Mouse (Mus musculus) neural tube, embryonic 13.5 days (tissue): ENCODE data around the gene Maip1. TPM values are rescaled to one million over a fixed set of nuclear protein-coding genes. Genes with fewer than 3 reads are reported as not detected.

Experiments used
- ATAC-seq: fragments of 200-750 bp; cut with Nextera tagmentation; 2 replicates; pipeline ENCODE4 v1.8.0; 2017; ENCODE audit warnings: low read depth, mild to moderate bottlenecking, moderate TSS enrichment, moderate library complexity
- H3K27ac ChIP-seq: fragments of 300-500 bp; sonication (generic); replicated peaks from 2 replicates; pipeline ENCODE4 v1.5.1; 2015; ENCODE audit warnings: moderate library complexity, mild to moderate bottlenecking, inconsistent platforms
- H3K27me3 ChIP-seq: fragments of 300-500 bp; sonication (generic); 2 replicates; pipeline ENCODE4 v1.6.1; 2015; ENCODE audit warnings: mild to moderate bottlenecking, inconsistent platforms
- H3K36me3 ChIP-seq: fragments of 300-500 bp; sonication (generic); 2 replicates; pipeline ENCODE4 v1.6.1; 2015; ENCODE audit warnings: mild to moderate bottlenecking, inconsistent platforms
- H3K4me1 ChIP-seq: fragments of 300-500 bp; sonication (generic); replicated peaks from 2 replicates; pipeline ENCODE4 v1.6.1; 2015; ENCODE audit warnings: inconsistent platforms
- H3K4me2 ChIP-seq: fragments of 300-500 bp; sonication (generic); 2 replicates; pipeline ENCODE4 v1.6.1; 2015; ENCODE audit warnings: inconsistent platforms, mild to moderate bottlenecking, moderate library complexity
- H3K4me3 ChIP-seq: fragments of 300-500 bp; sonication (generic); 2 replicates; pipeline ENCODE4 v1.5.1; 2015; ENCODE audit warnings: mild to moderate bottlenecking, inconsistent platforms
- H3K9ac ChIP-seq: fragments of 300-500 bp; sonication (generic); 2 replicates; pipeline ENCODE4 v1.6.1; 2015; ENCODE audit warnings: moderate library complexity, mild to moderate bottlenecking, inconsistent platforms
- H3K9me3 ChIP-seq: fragments of 300-500 bp; sonication (generic); 2 replicates; pipeline ENCODE4 v1.6.1; 2016; ENCODE audit warnings: inconsistent platforms
- WGBS: fragments of 180-500 bp; shearing (Covaris S2); methylation state at CpG from one replicate; pipeline ENCODE4 v1.1.7; 2015; 5-methylcytosine and 5-hydroxymethylcytosine counted together
- polyA plus RNA-seq: library from polyadenylated mRNA; unstranded; fragments of >200 nt; fragmentation: Nextera tagmentation; extraction: Ambion mirVana; gene quantifications from 2 replicates; pipeline ENCODE4 v1.2.1, GENCODE M21; 2015

Gene Maip1
- polyA plus RNA-seq, 1 experiment from 2014 or later = 19.6 TPM

DNA sequence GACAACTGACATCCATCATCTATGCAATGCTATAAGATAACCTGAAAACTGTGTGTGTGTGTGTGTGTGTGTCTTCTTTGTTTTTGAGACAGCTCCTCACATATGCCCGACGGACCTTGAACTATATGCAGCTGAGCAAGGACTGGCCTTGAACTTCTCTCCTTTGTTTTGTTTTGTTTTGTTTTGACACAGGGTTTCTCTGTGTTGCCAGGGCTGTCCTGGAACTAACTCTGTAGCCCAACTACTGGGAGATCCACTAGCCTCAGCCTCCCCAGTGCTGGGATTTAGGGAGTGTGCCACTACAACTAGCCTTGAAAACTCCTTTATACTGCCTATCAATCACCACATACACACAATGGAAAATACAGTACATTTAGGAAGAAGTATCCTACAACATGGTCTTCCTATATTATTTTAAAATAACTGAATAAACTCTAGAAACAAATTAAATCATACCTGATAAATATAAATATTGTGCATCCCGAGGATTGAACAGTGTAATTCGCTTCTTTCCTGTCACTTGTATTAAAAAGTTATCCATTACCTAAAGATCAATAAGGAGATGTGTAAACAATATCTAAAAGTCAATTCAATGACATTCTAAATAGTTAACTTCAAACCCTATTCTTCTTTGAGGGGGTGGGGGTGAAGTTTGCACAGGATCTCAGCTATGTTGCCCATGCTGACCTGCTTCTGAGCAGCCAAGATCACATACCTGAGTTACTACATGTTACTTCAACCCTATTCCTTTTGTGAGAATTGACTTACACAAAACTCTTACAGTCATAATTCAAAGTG is 14.9 kb upstream of the Maip1 start:
- Histone ChIP-seq H3K9ac (no peak overlapping the region), H3K4me2 (no peak overlapping the region), H3K9me3 (no peaks in the 10 kb centered on the region), H3K4me3 (no peak overlapping the region), H3K36me3 (peaks cover 28% of the 10 kb centered on the region), H3K4me1 (peaks cover 4% of the 10 kb centered on the region; the same call in 1 of the 2 replicates), H3K27me3 (no peaks in the 10 kb centered on the region), H3K27ac (no peak overlapping the region)
- no peak for ATAC-seq
- 90% methylated on average over 4 of the region's 4 CpGs for WGBS

- H3K4me2 ChIP-seq = no peak overlapping the region
- WGBS = 84% methylated on average over 4 of the region's 4 CpGs
- no peak overlapping the region for H3K4me3 ChIP-seq
- H3K36me3 ChIP-seq = peaks cover 36% of the 10 kb centered on the region
- H3K27me3 ChIP-seq = no peaks in the 10 kb centered on the region
- H3K9ac ChIP-seq = no peak overlapping the region
- H3K4me1 ChIP-seq = peaks cover 4% of the 10 kb centered on the region; the same call in 1 of the 2 replicates
- no peaks in the 10 kb centered on the region for H3K9me3 ChIP-seq
- no peak for ATAC-seq
- no peak overlapping the region for H3K27ac ChIP-seq
Measured at GRCm38 (mm10) chr1:57392417-57392816, 13.7 kb upstream of the Maip1 start.

- no peaks in the 10 kb centered on the region for H3K27me3 ChIP-seq
- 69% methylated on average over 3 of the region's 3 CpGs for WGBS
- H3K4me2 ChIP-seq = no peak overlapping the region
- no peak for ATAC-seq
- H3K36me3 ChIP-seq = peaks cover 36% of the 10 kb centered on the region
- no peak overlapping the region for H3K4me3 ChIP-seq
- no peaks in the 10 kb centered on the region for H3K4me1 ChIP-seq
- H3K9ac ChIP-seq = no peak overlapping the region
- no peak overlapping the region for H3K27ac ChIP-seq
- H3K9me3 ChIP-seq = no peaks in the 10 kb centered on the region
Measured at GRCm38 (mm10) chr1:57394051-57394450, 12.1 kb upstream of the Maip1 start.

DNA sequence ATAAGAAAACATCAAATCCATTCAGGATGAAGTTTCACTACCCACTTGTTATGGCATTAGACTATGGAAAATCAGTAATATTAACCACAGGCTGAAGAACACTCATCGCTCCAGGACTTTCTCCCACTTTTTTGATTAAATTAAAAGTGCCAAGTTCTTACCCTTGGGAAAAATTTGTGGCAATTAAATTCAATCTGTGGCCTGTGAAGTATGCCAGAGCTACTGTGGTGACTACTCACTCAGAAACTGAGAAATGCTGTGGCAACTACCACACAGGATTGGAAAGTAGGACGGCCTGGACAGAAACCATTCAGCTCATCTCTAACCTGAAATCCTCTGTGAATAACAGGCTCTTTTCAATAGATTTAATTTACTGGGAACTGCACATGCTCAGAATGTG is 5.8 kb upstream of the Maip1 start:
- no peaks in the 10 kb centered on the region for H3K9me3 ChIP-seq
- H3K4me1 ChIP-seq = peaks cover 3% of the 10 kb centered on the region
- no peak overlapping the region for H3K4me3 ChIP-seq
- H3K4me2 ChIP-seq = no peak overlapping the region
- peaks cover 36% of the 10 kb centered on the region for H3K36me3 ChIP-seq
- ATAC-seq = no peak
- H3K9ac ChIP-seq = no peak overlapping the region
- no peak overlapping the region for H3K27ac ChIP-seq
- WGBS = 88% methylated on average over 2 of the region's 2 CpGs
- H3K27me3 ChIP-seq = no peaks in the 10 kb centered on the region

- Histone ChIP-seq H3K27ac (no peak overlapping the region), H3K4me3 (no peak overlapping the region), H3K9ac (no peak overlapping the region), H3K9me3 (no peaks in the 10 kb centered on the region), H3K36me3 (peaks cover 34% of the 10 kb centered on the region), H3K4me2 (no peak overlapping the region), H3K4me1 (peaks cover 9% of the 10 kb centered on the region), H3K27me3 (no peaks in the 10 kb centered on the region)
- no peak for ATAC-seq
- 93% methylated on average over 2 of the region's 2 CpGs for WGBS
Measured at GRCm38 (mm10) chr1:57400877-57401276, 5.3 kb upstream of the Maip1 start.

DNA sequence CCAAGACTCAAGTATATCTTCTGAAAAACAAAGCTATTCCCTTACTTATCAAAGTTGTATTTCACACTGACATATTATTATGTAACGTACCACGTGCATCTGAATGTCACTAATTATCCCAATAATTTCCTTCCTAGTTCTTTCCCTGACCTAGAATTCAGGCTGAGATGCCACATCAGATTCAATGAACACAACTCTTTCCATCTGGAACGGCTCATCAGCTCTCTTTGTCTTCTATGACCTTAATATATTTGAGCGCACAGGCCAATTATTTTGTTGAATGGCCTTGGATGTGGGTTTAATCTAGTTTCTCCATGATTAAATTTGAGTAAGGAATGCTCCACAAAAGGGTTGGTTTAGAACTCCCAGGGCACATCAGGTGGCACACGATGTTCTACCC is 4.0 kb upstream of the Maip1 start:
- ATAC-seq = no peak
- Histone ChIP-seq H3K9me3 (no peaks in the 10 kb centered on the region), H3K9ac (no peak overlapping the region), H3K4me2 (no peak overlapping the region), H3K27me3 (no peaks in the 10 kb centered on the region), H3K36me3 (peaks cover 26% of the 10 kb centered on the region), H3K4me1 (peaks cover 11% of the 10 kb centered on the region), H3K4me3 (no peak overlapping the region), H3K27ac (no peak overlapping the region)
- WGBS = 92% methylated on average over 5 of the region's 5 CpGs

- Histone ChIP-seq H3K4me2 (peak overlapping the region; percentile 75), H3K9me3 (no peaks in the 10 kb centered on the region), H3K36me3 (peaks cover 25% of the 10 kb centered on the region), H3K4me3 (no peak overlapping the region), H3K27me3 (no peaks in the 10 kb centered on the region), H3K27ac (no peak overlapping the region), H3K9ac (no peak overlapping the region), H3K4me1 (peaks cover 36% of the 10 kb centered on the region)
- WGBS = 92% methylated on average over 2 of the region's 2 CpGs
- ATAC-seq = no peak
Measured at GRCm38 (mm10) chr1:57408994-57409393, 2.9 kb downstream of the Maip1 start.

GRCm38 (mm10) chr1:57413397-57413796 is 7.3 kb downstream of the Maip1 start:
- ATAC-seq = no peak
- no peaks in the 10 kb centered on the region for H3K27me3 ChIP-seq

GRCm38 (mm10) chr1:57423696-57424095 is 17.6 kb downstream of the Maip1 start:
- no peak for ATAC-seq

More at GRCm38 (mm10) chr1:57413397-57413796, 7.3 kb downstream of the Maip1 start:
- Histone ChIP-seq H3K36me3 (peaks cover 49% of the 10 kb centered on the region), H3K9me3 (no peaks in the 10 kb centered on the region), H3K4me3 (no peak overlapping the region), H3K9ac (no peak overlapping the region), H3K27ac (no peak overlapping the region), H3K4me2 (no peak overlapping the region), H3K4me1 (peaks cover 12% of the 10 kb centered on the region)
- WGBS = 99% methylated on average over 2 of the region's 2 CpGs

GRCm38 (mm10) chr1:57428368-57429308 is 22.5 kb downstream of the Maip1 start:
- H3K4me2 ChIP-seq = peak overlapping the region; percentile 45
- peak; percentile 91 for ATAC-seq
- H3K27ac ChIP-seq = peak overlapping the region; percentile 39
- no peaks in the 10 kb centered on the region for H3K36me3 ChIP-seq
- peaks cover 23% of the 10 kb centered on the region for H3K4me1 ChIP-seq
- no peaks in the 10 kb centered on the region for H3K9me3 ChIP-seq
- H3K4me3 ChIP-seq = peak overlapping the region; percentile 14; the same call in 1 of the 2 replicates
- H3K27me3 ChIP-seq = no peaks in the 10 kb centered on the region
- peak overlapping the region; percentile 56 for H3K9ac ChIP-seq
- whole genome bisulfite sequencing = 49% methylated on average over 16 of the region's 16 CpGs

More at GRCm38 (mm10) chr1:57423696-57424095, 17.6 kb downstream of the Maip1 start:
- Histone ChIP-seq H3K4me3 (no peak overlapping the region), H3K4me2 (no peak overlapping the region), H3K9ac (no peak overlapping the region), H3K36me3 (no peaks in the 10 kb centered on the region), H3K27ac (no peak overlapping the region), H3K27me3 (no peaks in the 10 kb centered on the region), H3K4me1 (peaks cover 6% of the 10 kb centered on the region), H3K9me3 (no peaks in the 10 kb centered on the region)
- 13% methylated on average over 1 of the region's 1 CpGs for WGBS

DNA sequence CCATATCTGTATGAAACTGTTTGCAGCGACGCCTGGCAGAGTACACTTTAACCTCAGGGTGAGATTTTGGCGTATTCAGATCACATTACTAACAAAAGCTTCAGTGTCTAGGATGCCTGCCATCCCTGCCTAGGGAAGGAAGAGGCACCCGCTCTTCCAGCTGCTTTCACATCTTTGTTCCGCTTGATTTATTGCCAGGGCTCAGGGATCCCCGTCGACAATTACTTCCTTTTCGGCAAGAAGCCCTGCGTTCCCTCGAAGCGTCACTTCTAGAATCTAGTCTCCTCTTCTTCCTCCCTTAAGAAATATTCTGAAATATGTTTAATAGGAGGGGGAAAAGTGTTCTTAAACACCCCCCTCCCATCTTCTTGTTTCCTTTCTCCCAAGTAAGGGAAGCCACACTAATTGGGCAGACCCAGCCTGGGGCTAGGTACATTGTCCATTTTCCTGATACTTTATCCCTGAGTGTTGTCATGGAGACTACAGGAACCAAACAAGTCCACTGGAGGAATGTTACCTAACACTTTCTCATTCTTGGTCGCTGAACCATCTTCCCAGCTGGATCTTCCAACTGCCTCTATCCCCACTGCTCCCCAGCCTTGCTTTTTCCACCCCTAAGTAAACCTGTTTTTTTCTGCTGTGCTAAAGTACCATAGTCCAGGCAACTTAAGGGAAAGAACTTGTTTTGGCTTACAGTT is 23.8 kb downstream of the Maip1 start:
- Histone ChIP-seq H3K9me3 (no peaks in the 10 kb centered on the region), H3K4me2 (peak overlapping the region; percentile 45), H3K4me1 (peaks cover 23% of the 10 kb centered on the region), H3K4me3 (peak overlapping the region; percentile 5), H3K36me3 (no peaks in the 10 kb centered on the region), H3K27me3 (no peaks in the 10 kb centered on the region), H3K9ac (peak overlapping the region; percentile 43; the same call in 1 of the 2 replicates), H3K27ac (peak overlapping the region; percentile 46; the same call in 1 of the 2 replicates)
- WGBS = 0% methylated on average over 12 of the region's 12 CpGs
- peak; percentile 58 for ATAC-seq
